Mouse (Mus musculus): ENCODE results near the gene Hoxa6. TPM values are rescaled to one million over a fixed set of nuclear protein-coding genes. Genes with fewer than 3 reads are reported as not detected.

The Hoxa6 gene
- polyA plus RNA-seq, 1 experiment from 2014 or later = not detected

DNA sequence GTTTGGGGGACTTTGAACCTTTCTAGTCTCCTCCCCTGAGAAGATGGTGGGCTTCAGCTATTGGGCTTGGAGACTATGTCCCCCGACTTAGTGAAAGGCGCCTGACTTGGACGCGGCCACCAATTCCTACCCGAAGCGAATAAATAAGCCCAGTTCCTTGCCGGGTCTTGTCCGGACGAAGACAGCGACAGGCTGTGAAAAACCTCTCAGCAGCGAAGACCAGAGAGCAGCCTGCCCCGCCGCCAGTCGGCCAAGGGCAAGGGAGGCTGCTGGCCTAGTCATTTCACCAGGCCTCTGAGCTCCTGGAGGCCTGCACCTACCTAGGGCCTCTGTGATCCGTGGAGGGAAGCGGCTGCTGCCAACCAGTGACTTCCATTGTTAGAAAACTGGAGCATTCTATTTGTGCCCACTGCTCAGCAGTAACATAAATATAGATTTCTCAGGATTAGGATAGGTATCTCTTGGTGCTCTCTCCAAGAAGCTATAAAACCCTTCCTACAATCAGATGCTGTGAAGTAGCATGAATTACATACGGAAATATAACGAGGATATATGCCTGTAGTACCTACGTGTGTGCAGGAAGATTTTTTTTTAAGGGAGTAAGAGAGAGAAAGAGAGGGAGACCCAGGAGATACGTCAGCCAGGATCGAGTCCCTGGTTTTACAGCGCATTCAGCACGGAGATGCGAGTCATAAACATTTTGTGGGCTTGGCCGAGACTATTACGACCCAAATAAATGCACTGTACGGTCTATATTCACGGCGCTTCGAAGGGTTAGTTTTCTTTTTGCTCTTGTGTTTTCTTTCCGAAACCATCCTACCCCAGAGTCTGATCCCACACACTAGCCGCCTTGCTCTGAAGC is 11.7 kb upstream of the Hoxa6 start:
- no peak overlapping the region for H3K9ac ChIP-seq (ENCODE audit: low read length)
- DNase-seq (ENCODE audit: low spot score) = peak; percentile 64
- no peak overlapping the region for H3K27ac ChIP-seq (ENCODE audit: low read depth, low read length)
- H3K4me2 ChIP-seq (ENCODE audit: low read depth, low read length, severe bottlenecking) = no peak overlapping the region
- no peak for ATAC-seq (replicated peaks; ENCODE audit: low FRiP score)
- 13% methylated on average over 32 of the region's 32 CpGs for WGBS
- H3K36me3 ChIP-seq (ENCODE audit: control insufficient read depth, insufficient read depth, low read length) = no peaks in the 10 kb centered on the region
- no peaks in the 10 kb centered on the region for H3K9me3 ChIP-seq (ENCODE audit: control insufficient read depth, low read length)
- peaks cover 9% of the 10 kb centered on the region for H3K4me1 ChIP-seq (replicated peaks; ENCODE audit: control insufficient read depth, insufficient read depth, low read length)
- no peak overlapping the region for H3K4me3 ChIP-seq (ENCODE audit: low read depth, low read length)
- peaks cover 100% of the 10 kb centered on the region for H3K27me3 ChIP-seq (ENCODE audit: control insufficient read depth, insufficient read depth, low read length)

DNA sequence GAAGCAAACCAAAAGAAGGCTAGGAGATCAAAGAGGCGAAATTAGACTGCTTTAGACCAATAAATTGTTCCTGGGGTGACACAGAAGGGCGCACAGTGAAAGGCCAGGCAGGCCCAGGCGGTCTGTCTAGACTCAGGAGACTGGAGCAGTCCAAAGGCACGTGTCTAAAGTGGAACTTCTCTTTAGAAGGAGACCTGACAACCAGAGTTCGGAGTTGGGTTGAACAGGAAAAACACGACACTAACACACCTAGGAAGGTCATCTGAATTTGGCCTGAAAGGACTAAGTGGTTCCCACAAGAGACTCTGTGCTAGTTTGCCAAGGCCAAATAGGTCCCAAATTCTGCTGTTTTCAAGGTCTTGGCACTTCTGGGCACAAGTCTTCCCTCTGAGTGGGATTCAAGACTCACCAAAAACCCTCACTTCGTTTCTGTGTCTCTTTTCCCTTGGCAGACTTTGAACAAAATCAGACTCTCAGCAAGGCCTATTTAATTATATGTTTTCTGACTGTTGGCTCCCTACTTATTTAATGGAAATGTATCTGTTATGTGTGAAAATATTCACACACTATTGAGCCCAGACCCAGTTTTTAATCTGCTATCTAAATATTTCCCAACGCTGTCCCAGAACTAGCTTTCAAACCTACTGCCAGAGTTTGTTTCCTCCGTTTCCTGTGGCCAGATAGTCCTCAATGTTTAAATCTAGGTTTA is 10.9 kb upstream of the Hoxa6 start:
- Histone ChIP-seq H3K4me3 (ENCODE audit: low read depth, low read length) (no peak overlapping the region), H3K9me3 (ENCODE audit: control insufficient read depth, low read length) (no peaks in the 10 kb centered on the region), H3K9ac (ENCODE audit: low read length) (no peak overlapping the region), H3K4me2 (ENCODE audit: low read depth, low read length, severe bottlenecking) (no peak overlapping the region), H3K27me3 (ENCODE audit: control insufficient read depth, insufficient read depth, low read length) (peaks cover 100% of the 10 kb centered on the region), H3K36me3 (ENCODE audit: control insufficient read depth, insufficient read depth, low read length) (no peaks in the 10 kb centered on the region), H3K4me1 (replicated peaks; ENCODE audit: control insufficient read depth, insufficient read depth, low read length) (peaks cover 9% of the 10 kb centered on the region), H3K27ac (ENCODE audit: low read depth, low read length) (no peak overlapping the region)
- DNase-seq (ENCODE audit: low spot score) (no peak), ATAC-seq (replicated peaks; ENCODE audit: low FRiP score) (no peak)
- WGBS = 17% methylated on average over 9 of the region's 9 CpGs

DNA sequence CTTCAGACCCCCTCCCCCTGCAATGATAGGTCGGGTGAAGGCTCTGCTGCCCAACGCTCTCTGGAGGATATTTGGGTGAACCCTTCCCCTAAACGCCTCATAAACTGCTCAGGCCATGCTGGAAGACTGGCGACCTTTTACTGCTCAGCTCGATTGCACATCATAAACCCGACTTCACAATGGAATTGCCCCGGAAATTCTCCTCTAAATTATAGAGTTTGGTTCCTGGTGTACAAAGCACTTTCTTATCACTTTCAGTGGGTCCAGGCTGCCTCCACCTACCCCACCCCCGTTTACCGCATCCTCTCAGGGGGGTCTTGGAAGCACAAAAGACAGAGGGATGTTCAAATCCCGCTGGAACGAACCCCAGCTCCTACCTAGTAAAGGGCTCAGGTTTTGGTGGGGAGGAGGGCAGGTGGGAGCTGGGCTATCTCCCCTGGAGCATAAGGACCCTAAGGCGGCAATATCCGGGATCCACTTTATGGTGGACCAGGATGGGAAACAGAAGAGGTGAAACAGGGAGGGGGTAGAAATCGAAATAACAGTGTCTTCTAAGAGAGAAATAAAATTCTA is 10.2 kb upstream of the Hoxa6 start:
- Histone ChIP-seq H3K36me3 (ENCODE audit: control insufficient read depth, insufficient read depth, low read length) (no peaks in the 10 kb centered on the region), H3K27me3 (ENCODE audit: control insufficient read depth, insufficient read depth, low read length) (peaks cover 100% of the 10 kb centered on the region), H3K9me3 (ENCODE audit: control insufficient read depth, low read length) (no peaks in the 10 kb centered on the region), H3K4me1 (replicated peaks; ENCODE audit: control insufficient read depth, insufficient read depth, low read length) (peaks cover 9% of the 10 kb centered on the region), H3K4me2 (ENCODE audit: low read depth, low read length, severe bottlenecking) (no peak overlapping the region), H3K9ac (ENCODE audit: low read length) (no peak overlapping the region), H3K27ac (ENCODE audit: low read depth, low read length) (no peak overlapping the region), H3K4me3 (ENCODE audit: low read depth, low read length) (no peak overlapping the region)
- 5% methylated on average over 14 of the region's 14 CpGs for WGBS
- DNase-seq (ENCODE audit: low spot score) (no peak), ATAC-seq (replicated peaks; ENCODE audit: low FRiP score) (no peak)

DNA sequence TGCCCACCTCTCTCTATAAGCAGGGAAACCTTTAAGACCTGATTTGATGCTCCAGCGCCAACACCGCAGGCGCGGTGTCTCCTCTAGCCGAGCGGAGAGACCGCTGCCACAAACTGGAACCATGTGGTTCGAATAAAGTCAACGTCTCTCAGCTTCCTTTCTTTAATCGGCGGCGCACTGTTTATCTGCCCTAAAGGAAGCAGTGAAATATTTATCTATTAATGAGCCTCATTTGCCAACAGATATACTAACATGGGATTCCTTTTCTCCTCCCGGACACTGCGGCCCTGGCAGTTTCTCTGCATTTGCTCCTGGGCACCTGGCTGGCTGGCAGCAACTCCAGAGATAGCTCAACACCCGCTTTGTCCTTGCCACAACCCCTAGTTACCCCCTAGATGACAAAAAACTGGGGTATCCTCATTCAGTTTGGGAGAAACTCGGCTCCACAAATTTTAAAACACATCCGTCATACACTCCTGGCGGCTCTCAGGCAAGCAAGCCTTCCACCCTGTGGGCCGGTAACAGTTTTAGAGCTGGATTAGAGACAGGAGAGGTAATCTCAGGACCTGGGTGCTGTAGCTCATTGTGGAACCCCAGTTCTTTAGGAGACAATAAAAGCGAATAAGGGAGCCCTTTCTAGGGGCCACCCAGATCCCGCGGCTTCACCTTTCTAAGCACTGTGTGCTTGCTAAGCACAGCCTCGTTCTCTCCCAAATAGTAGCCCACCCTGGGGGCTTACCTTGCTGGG is 9.5 kb upstream of the Hoxa6 start:
- Histone ChIP-seq H3K27me3 (ENCODE audit: control insufficient read depth, insufficient read depth, low read length) (peaks cover 100% of the 10 kb centered on the region), H3K36me3 (ENCODE audit: control insufficient read depth, insufficient read depth, low read length) (no peaks in the 10 kb centered on the region), H3K9me3 (ENCODE audit: control insufficient read depth, low read length) (no peaks in the 10 kb centered on the region), H3K4me3 (ENCODE audit: low read depth, low read length) (no peak overlapping the region), H3K9ac (ENCODE audit: low read length) (no peak overlapping the region), H3K27ac (ENCODE audit: low read depth, low read length) (no peak overlapping the region), H3K4me2 (ENCODE audit: low read depth, low read length, severe bottlenecking) (no peak overlapping the region), H3K4me1 (replicated peaks; ENCODE audit: control insufficient read depth, insufficient read depth, low read length) (peaks cover 9% of the 10 kb centered on the region)
- WGBS = 2% methylated on average over 23 of the region's 23 CpGs
- ATAC-seq (replicated peaks; ENCODE audit: low FRiP score) (no peak), DNase-seq (ENCODE audit: low spot score) (no peak)

DNA sequence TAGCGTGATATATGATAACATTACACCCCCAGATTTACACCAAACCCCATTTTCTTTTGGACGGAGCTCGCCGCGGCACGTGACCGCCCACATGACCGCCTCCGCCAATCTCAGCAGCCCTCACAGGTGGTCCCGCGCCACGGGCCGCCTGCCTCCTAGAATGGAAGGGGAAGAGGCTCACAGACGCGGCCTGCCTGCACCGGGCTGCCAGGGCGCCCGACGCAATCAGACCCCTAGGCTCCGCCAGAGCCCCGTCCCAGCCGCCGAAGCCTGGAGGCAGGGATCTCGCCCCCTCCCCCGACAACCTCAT is 8.9 kb upstream of the Hoxa6 start:
- DNase-seq (ENCODE audit: low spot score) (peak; percentile 82), ATAC-seq (replicated peaks; ENCODE audit: low FRiP score) (no peak)
- H3K4me1 ChIP-seq (replicated peaks; ENCODE audit: control insufficient read depth, insufficient read depth, low read length) = peaks cover 9% of the 10 kb centered on the region
- H3K4me2 ChIP-seq (ENCODE audit: low read depth, low read length, severe bottlenecking) = peak overlapping the region; percentile 47
- H3K9ac ChIP-seq (ENCODE audit: low read length) = no peak overlapping the region
- no peaks in the 10 kb centered on the region for H3K36me3 ChIP-seq (ENCODE audit: control insufficient read depth, insufficient read depth, low read length)
- H3K4me3 ChIP-seq (ENCODE audit: low read depth, low read length) = peak overlapping the region; percentile 24
- under 1% methylated on average over 25 of the region's 25 CpGs for WGBS
- H3K27ac ChIP-seq (ENCODE audit: low read depth, low read length) = no peak overlapping the region
- peaks cover 100% of the 10 kb centered on the region for H3K27me3 ChIP-seq (ENCODE audit: control insufficient read depth, insufficient read depth, low read length)
- no peaks in the 10 kb centered on the region for H3K9me3 ChIP-seq (ENCODE audit: control insufficient read depth, low read length)

DNA sequence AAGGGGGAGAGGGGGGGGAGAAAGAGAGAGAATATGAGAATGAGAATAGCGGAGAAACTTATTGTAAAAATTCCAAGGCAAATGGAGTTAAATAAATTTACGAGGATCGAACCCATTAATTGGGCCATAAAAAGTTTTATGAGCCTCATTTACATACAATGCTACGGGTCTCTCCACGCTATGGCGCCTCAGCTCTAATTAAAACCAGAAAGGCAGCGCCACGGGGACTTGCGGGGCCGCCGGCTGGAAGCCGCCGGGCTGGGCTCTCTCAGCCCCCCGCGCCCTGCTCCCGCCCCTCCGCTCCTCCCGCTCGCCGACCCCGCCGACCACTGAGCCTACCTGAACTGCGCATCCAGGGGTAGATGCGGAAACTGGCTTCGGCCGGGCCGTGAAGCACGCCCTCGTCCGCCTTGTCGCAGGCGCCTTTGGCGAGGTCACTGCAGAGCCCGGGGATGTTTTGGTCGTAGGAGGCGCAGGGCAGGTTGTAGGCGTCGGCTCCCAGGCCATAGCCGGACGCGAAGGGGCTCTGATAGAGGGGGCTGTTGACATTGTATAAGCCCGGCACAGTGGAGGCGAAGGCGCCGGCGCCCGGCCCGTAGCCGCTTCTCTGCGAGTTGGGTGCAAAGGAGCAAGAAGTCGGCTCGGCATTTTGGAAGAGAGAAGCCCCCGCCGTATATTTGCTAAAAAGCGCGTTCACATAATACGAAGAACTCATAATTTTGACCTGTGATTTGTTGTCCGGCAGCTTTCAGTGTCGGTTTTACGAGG is 8.4 kb upstream of the Hoxa6 start:
- peak overlapping the region; percentile 24 for H3K4me3 ChIP-seq (ENCODE audit: low read depth, low read length)
- WGBS = 2% methylated on average over 60 of the region's 60 CpGs
- peak overlapping the region; percentile 47 for H3K4me2 ChIP-seq (ENCODE audit: low read depth, low read length, severe bottlenecking)
- no peaks in the 10 kb centered on the region for H3K9me3 ChIP-seq (ENCODE audit: control insufficient read depth, low read length)
- ATAC-seq (replicated peaks; ENCODE audit: low FRiP score) = no peak
- no peak overlapping the region for H3K27ac ChIP-seq (ENCODE audit: low read depth, low read length)
- peaks cover 100% of the 10 kb centered on the region for H3K27me3 ChIP-seq (ENCODE audit: control insufficient read depth, insufficient read depth, low read length)
- H3K9ac ChIP-seq (ENCODE audit: low read length) = no peak overlapping the region
- H3K36me3 ChIP-seq (ENCODE audit: control insufficient read depth, insufficient read depth, low read length) = no peaks in the 10 kb centered on the region
- peak; percentile 70 for DNase-seq (ENCODE audit: low spot score)
- H3K4me1 ChIP-seq (replicated peaks; ENCODE audit: control insufficient read depth, insufficient read depth, low read length) = peaks cover 9% of the 10 kb centered on the region

DNA sequence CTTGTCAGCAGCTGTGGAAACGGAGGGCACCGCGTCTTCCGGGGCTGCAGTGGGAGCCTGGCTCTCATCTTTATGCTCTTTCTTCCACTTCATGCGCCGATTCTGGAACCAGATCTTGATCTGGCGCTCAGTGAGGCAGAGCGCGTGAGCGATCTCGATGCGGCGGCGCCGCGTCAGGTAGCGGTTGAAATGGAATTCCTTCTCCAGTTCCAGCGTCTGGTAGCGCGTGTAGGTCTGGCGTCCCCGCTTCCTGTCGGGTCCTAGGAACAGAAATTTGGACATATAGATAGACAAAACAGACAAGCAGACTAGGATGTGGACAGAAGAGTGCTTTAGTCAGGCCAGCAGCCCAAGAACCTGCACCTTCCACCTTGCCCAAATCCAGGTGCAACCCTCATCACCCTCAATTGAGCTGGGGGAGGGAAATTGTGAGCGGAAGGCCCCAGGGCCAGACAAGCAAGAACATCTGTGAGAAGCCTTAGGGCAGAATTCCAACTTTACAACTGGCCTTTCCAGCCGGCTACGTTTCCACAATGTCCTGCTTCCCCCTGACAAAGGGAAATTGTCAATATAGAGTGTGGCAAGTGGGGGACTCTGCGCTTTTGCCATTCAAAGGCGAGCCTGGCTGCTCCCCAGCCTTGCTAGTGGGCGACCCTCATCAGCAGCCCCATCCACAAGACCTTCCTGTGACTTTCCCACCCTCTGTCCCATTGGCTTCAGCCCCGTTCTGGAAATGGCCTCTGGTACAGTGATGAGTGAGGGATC is 7.4 kb upstream of the Hoxa6 start:
- no peak overlapping the region for H3K4me3 ChIP-seq (ENCODE audit: low read depth, low read length)
- H3K27me3 ChIP-seq (ENCODE audit: control insufficient read depth, insufficient read depth, low read length) = peaks cover 100% of the 10 kb centered on the region
- no peak overlapping the region for H3K4me2 ChIP-seq (ENCODE audit: low read depth, low read length, severe bottlenecking)
- no peaks in the 10 kb centered on the region for H3K36me3 ChIP-seq (ENCODE audit: control insufficient read depth, insufficient read depth, low read length)
- no peak overlapping the region for H3K27ac ChIP-seq (ENCODE audit: low read depth, low read length)
- WGBS = 2% methylated on average over 30 of the region's 30 CpGs
- no peaks in the 10 kb centered on the region for H3K9me3 ChIP-seq (ENCODE audit: control insufficient read depth, low read length)
- H3K4me1 ChIP-seq (replicated peaks; ENCODE audit: control insufficient read depth, insufficient read depth, low read length) = peaks cover 6% of the 10 kb centered on the region
- H3K9ac ChIP-seq (ENCODE audit: low read length) = no peak overlapping the region
- DNase-seq (ENCODE audit: low spot score) = peak; percentile 54
- ATAC-seq (replicated peaks; ENCODE audit: low FRiP score) = no peak
